Mouse (Mus musculus): ENCODE data around the gene Frrs1l. TPM values are rescaled to one million over a fixed set of nuclear protein-coding genes. Genes with fewer than 3 reads are reported as not detected.

Gene Frrs1l
- polyA plus RNA-seq, 1 experiment from 2014 or later: 0.14 TPM

- H3K9ac ChIP-seq (ENCODE audit: low read depth, low read length): no peak overlapping the region
- WGBS (ENCODE audit: insufficient replicate concordance): 91% methylated on average over 15 of the region's 15 CpGs
- H3K4me2 ChIP-seq: no peak overlapping the region
- H3K36me3 ChIP-seq (ENCODE audit: control insufficient read depth, insufficient read depth, low read length): peaks cover 4% of the 10 kb centered on the region; the same call in 1 of the 2 replicates
- no peak overlapping the region for H3K4me3 ChIP-seq (ENCODE audit: low read depth, low read length)
- H3K9me3 ChIP-seq (replicated peaks; ENCODE audit: control insufficient read depth, low read length): no peaks in the 10 kb centered on the region
- no peaks in the 10 kb centered on the region for H3K27me3 ChIP-seq (ENCODE audit: control insufficient read depth, insufficient read depth, low read length)
- H3K27ac ChIP-seq (ENCODE audit: low read depth, low read length): no peak overlapping the region
- no peak for ATAC-seq (replicated peaks; ENCODE audit: insufficient number of reproducible peaks, low FRiP score, low TSS enrichment)
- no peaks in the 10 kb centered on the region; the same call in 1 of the 2 replicates for H3K4me1 ChIP-seq (ENCODE audit: control insufficient read depth, insufficient read depth, low read length)
These were observed 74.4 kb downstream of the Frrs1l start for GRCm38 (mm10) chr4:56915732-56916325.

- H3K9ac ChIP-seq (ENCODE audit: low read depth, low read length): no peak overlapping the region
- no peak overlapping the region for H3K4me2 ChIP-seq
- no peak overlapping the region for H3K4me3 ChIP-seq (ENCODE audit: low read depth, low read length)
- no peaks in the 10 kb centered on the region; the same call in 1 of the 2 replicates for H3K4me1 ChIP-seq (ENCODE audit: control insufficient read depth, insufficient read depth, low read length)
- peaks cover 10% of the 10 kb centered on the region; the same call in 1 of the 2 replicates for H3K36me3 ChIP-seq (ENCODE audit: control insufficient read depth, insufficient read depth, low read length)
- no peaks in the 10 kb centered on the region for H3K9me3 ChIP-seq (replicated peaks; ENCODE audit: control insufficient read depth, low read length)
- 85% methylated on average over 1 of the region's 1 CpGs for WGBS (ENCODE audit: insufficient replicate concordance)
- H3K27me3 ChIP-seq (ENCODE audit: control insufficient read depth, insufficient read depth, low read length): no peaks in the 10 kb centered on the region
- no peak overlapping the region for H3K27ac ChIP-seq (ENCODE audit: low read depth, low read length)
- no peak for ATAC-seq (replicated peaks; ENCODE audit: insufficient number of reproducible peaks, low FRiP score, low TSS enrichment)
These were observed 75.4 kb downstream of the Frrs1l start for GRCm38 (mm10) chr4:56914761-56915160.

GRCm38 (mm10) chr4:56914338-56914737 is 75.9 kb downstream of the Frrs1l start:
- Histone ChIP-seq H3K4me3 (ENCODE audit: low read depth, low read length) (no peak overlapping the region), H3K36me3 (ENCODE audit: control insufficient read depth, insufficient read depth, low read length) (peaks cover 13% of the 10 kb centered on the region), H3K4me2 (no peak overlapping the region), H3K9ac (ENCODE audit: low read depth, low read length) (no peak overlapping the region), H3K4me1 (ENCODE audit: control insufficient read depth, insufficient read depth, low read length) (no peaks in the 10 kb centered on the region; the same call in 1 of the 2 replicates), H3K9me3 (replicated peaks; ENCODE audit: control insufficient read depth, low read length) (no peaks in the 10 kb centered on the region), H3K27ac (ENCODE audit: low read depth, low read length) (no peak overlapping the region), H3K27me3 (ENCODE audit: control insufficient read depth, insufficient read depth, low read length) (no peaks in the 10 kb centered on the region)
- 85% methylated on average over 6 of the region's 6 CpGs for WGBS (ENCODE audit: insufficient replicate concordance)
- no peak for ATAC-seq (replicated peaks; ENCODE audit: insufficient number of reproducible peaks, low FRiP score, low TSS enrichment)

GRCm38 (mm10) chr4:56912382-56913001 is 77.7 kb downstream of the Frrs1l start:
- Histone ChIP-seq H3K4me2 (no peak overlapping the region), H3K27ac (ENCODE audit: low read depth, low read length) (no peak overlapping the region), H3K4me1 (ENCODE audit: control insufficient read depth, insufficient read depth, low read length) (no peaks in the 10 kb centered on the region; the same call in 1 of the 2 replicates), H3K4me3 (ENCODE audit: low read depth, low read length) (no peak overlapping the region), H3K9me3 (replicated peaks; ENCODE audit: control insufficient read depth, low read length) (no peaks in the 10 kb centered on the region), H3K27me3 (ENCODE audit: control insufficient read depth, insufficient read depth, low read length) (no peaks in the 10 kb centered on the region), H3K36me3 (ENCODE audit: control insufficient read depth, insufficient read depth, low read length) (peaks cover 15% of the 10 kb centered on the region), H3K9ac (ENCODE audit: low read depth, low read length) (no peak overlapping the region)
- WGBS (ENCODE audit: insufficient replicate concordance): 91% methylated on average over 7 of the region's 7 CpGs
- ATAC-seq (replicated peaks; ENCODE audit: insufficient number of reproducible peaks, low FRiP score, low TSS enrichment): no peak

- no peak for ATAC-seq (replicated peaks; ENCODE audit: insufficient number of reproducible peaks, low FRiP score, low TSS enrichment)
- 77% methylated on average over 3 of the region's 3 CpGs for WGBS (ENCODE audit: insufficient replicate concordance)
- H3K36me3 ChIP-seq (ENCODE audit: control insufficient read depth, insufficient read depth, low read length): peaks cover 11% of the 10 kb centered on the region
These were observed 80.6 kb downstream of the Frrs1l start for GRCm38 (mm10) chr4:56909568-56909967.

GRCm38 (mm10) chr4:56907671-56908070 is 82.5 kb downstream of the Frrs1l start:
- peaks cover 23% of the 10 kb centered on the region for H3K36me3 ChIP-seq (ENCODE audit: control insufficient read depth, insufficient read depth, low read length)
- no peak overlapping the region for H3K4me2 ChIP-seq
- H3K27ac ChIP-seq (ENCODE audit: low read depth, low read length): no peak overlapping the region
- no peak for ATAC-seq (replicated peaks; ENCODE audit: insufficient number of reproducible peaks, low FRiP score, low TSS enrichment)
- WGBS (ENCODE audit: insufficient replicate concordance): 90% methylated on average over 5 of the region's 5 CpGs
- no peaks in the 10 kb centered on the region; the same call in 1 of the 2 replicates for H3K4me1 ChIP-seq (ENCODE audit: control insufficient read depth, insufficient read depth, low read length)
- no peak overlapping the region for H3K4me3 ChIP-seq (ENCODE audit: low read depth, low read length)
- H3K9me3 ChIP-seq (replicated peaks; ENCODE audit: control insufficient read depth, low read length): no peaks in the 10 kb centered on the region
- no peak overlapping the region for H3K9ac ChIP-seq (ENCODE audit: low read depth, low read length)
- H3K27me3 ChIP-seq (ENCODE audit: control insufficient read depth, insufficient read depth, low read length): no peaks in the 10 kb centered on the region

More at GRCm38 (mm10) chr4:56909568-56909967, 80.6 kb downstream of the Frrs1l start:
- Histone ChIP-seq H3K4me3 (ENCODE audit: low read depth, low read length) (no peak overlapping the region), H3K4me2 (no peak overlapping the region), H3K4me1 (ENCODE audit: control insufficient read depth, insufficient read depth, low read length) (no peaks in the 10 kb centered on the region; the same call in 1 of the 2 replicates), H3K9me3 (replicated peaks; ENCODE audit: control insufficient read depth, low read length) (no peaks in the 10 kb centered on the region), H3K27me3 (ENCODE audit: control insufficient read depth, insufficient read depth, low read length) (no peaks in the 10 kb centered on the region), H3K9ac (ENCODE audit: low read depth, low read length) (no peak overlapping the region), H3K27ac (ENCODE audit: low read depth, low read length) (no peak overlapping the region)

Other genes with a start within 250 kb of the Frrs1l start
- gene Actl7b, start 248.9 kb downstream of the Frrs1l start, polyA plus RNA-seq (2014; fragmentation: Nextera tagmentation; extraction: Ambion mirVana): not detected in 2 replicates
- gene Actl7a, start 247.0 kb downstream of the Frrs1l start, polyA plus RNA-seq (2014; fragmentation: Nextera tagmentation; extraction: Ambion mirVana): 0.20 TPM in 1 of 2 replicates, not detected in the other
- 38.0 and 53.0 TPM in 2 replicates for gene Elp1, start 188.1 kb downstream of the Frrs1l start, polyA plus RNA-seq (2014; fragmentation: Nextera tagmentation; extraction: Ambion mirVana)
- gene Fam206a, start 188.0 kb downstream of the Frrs1l start, polyA plus RNA-seq (2014; fragmentation: Nextera tagmentation; extraction: Ambion mirVana): 15.2 and 16.7 TPM in 2 replicates
- gene Ctnnal1, start 125.2 kb downstream of the Frrs1l start, polyA plus RNA-seq (2014; fragmentation: Nextera tagmentation; extraction: Ambion mirVana): 16.5 and 19.1 TPM in 2 replicates
- 9.7 and 12.1 TPM in 2 replicates for gene Tmem245, start 43.0 kb downstream of the Frrs1l start, polyA plus RNA-seq (2014; fragmentation: Nextera tagmentation; extraction: Ambion mirVana)
- gene Epb41l4b, start 153.0 kb upstream of the Frrs1l start, polyA plus RNA-seq (2014; fragmentation: Nextera tagmentation; extraction: Ambion mirVana): 0.51 and 0.67 TPM in 2 replicates

Data from heart, embryonic 11.5 days (tissue).